Mouse (Mus musculus): ENCODE results near the gene Pfas. TPM values are rescaled to one million over a fixed set of nuclear protein-coding genes. Genes with fewer than 3 reads are reported as not detected.

Pfas gene
- 36.9 and 37.1 TPM in 2 replicates for polyA plus RNA-seq (2015; fragmentation: Nextera tagmentation; extraction: Ambion mirVana)

GRCm38 (mm10) chr11:69008182-69009121 lies at the start of gene Pfas:
Gene Pfas (minus strand): TSS chr11:69008460.

GRCm38 (mm10) chr11:69045531-69046394 lies 37.5 kb upstream of the Pfas start, which contains the start of gene Aurkb:
Gene Aurkb (plus strand): TSS chr11:69045647.

DNA sequence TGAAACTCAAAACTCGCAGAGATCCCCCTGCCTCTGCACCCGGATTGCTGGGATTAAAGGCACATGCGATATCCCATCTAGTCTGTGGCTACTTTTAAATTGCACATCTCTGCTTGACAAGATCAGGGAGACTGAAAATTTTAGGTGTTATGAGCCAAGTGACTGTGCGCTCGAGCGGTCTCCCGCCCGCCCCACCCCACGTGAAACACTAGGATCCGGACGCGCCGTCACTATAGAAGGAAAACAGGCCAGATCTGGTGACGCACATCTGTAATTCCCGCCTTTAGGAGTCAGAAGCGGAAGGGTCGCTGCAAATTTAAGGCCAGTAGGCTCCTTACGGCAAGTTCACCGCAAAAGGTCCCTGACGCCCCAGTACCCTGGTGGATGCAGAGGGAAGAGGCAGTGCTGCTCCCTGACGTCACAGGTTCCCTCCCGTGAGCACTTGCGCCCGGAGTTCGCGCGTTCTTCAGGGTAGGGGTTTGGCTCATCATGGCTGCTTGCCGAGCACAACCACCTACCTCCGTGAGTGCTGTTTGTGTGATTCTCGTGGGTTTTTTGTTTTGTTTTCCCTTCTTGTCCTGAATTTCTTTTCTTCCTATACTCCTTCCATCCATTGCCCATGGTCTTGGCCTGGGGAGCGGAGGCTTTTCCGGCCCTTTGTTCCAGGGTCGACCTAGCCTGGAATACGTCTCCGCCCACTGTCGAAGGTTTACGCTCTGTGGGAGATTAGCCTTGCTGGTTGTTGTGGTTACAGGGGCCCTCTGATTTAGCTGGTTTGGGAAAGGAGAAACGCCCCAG lies 7.6 kb upstream of the Pfas start, which contains the start of gene Ctc1:
TSS of gene Ctc1 (plus strand) at position 268 of the 798 bp plus-strand sequence.

GRCm38 (mm10) chr11:68975085-68975484 lies 33.2 kb downstream of the Pfas start, which contains the start of gene Rangrf:
Gene Rangrf (minus strand): TSS chr11:68975185.

GRCm38 (mm10) chr11:68967337-68968282 lies 40.6 kb downstream of the Pfas start, which contains the start of gene Slc25a35:
Gene Slc25a35 (plus strand): TSS chr11:68968131.

DNA sequence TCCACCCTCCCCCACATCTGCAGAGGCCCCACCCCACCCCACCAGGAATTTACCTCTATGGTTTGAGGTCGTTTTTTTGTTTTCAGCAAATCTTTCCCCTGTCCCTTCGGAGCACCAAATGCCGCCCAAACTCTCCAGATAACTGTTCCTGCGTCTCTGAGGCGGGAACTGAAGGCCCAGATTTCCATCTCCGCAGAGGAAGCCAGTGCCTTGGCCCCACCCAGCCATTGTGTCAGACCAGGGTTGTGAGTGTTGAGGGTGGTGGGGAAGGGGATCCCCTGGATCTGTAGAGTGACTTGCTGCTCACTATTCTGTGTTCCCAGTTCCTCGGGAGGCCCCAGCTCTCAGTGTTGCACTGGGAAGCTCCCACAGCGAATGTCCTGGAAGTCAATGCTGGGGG lies 51.0 kb downstream of the Pfas start, which contains the start of gene Arhgef15:
TSS of gene Arhgef15 (minus strand) at position 173 of the 400 bp plus-strand sequence.

Other genes starting within 250 kb of the Pfas start
- 42.3 and 50.9 TPM in 2 replicates for gene Ndel1, start 136.6 kb downstream of the Pfas start, polyA plus RNA-seq (2015; fragmentation: Nextera tagmentation; extraction: Ambion mirVana)
- gene Rnf222, start 119.9 kb downstream of the Pfas start, polyA plus RNA-seq (2015; fragmentation: Nextera tagmentation; extraction: Ambion mirVana): 0.06 and 0.11 TPM in 2 replicates
- 915 and 947 TPM in 2 replicates for gene Rpl26, start 106.9 kb downstream of the Pfas start, polyA plus RNA-seq (2015; fragmentation: Nextera tagmentation; extraction: Ambion mirVana)
- gene Odf4, start 81.4 kb downstream of the Pfas start, polyA plus RNA-seq (2015; fragmentation: Nextera tagmentation; extraction: Ambion mirVana): not detected in 2 replicates
- gene Arhgef15, start 51.0 kb downstream of the Pfas start, polyA plus RNA-seq (2015; fragmentation: Nextera tagmentation; extraction: Ambion mirVana): 3.7 and 4.0 TPM in 2 replicates
- gene Slc25a35, start 40.3 kb downstream of the Pfas start, polyA plus RNA-seq (2015; fragmentation: Nextera tagmentation; extraction: Ambion mirVana): 0.77 and 1.0 TPM in 2 replicates
- 45.0 and 45.7 TPM in 2 replicates for gene Rangrf, start 33.3 kb downstream of the Pfas start, polyA plus RNA-seq (2015; fragmentation: Nextera tagmentation; extraction: Ambion mirVana)
- gene Ctc1, start 7.5 kb upstream of the Pfas start, polyA plus RNA-seq (2015; fragmentation: Nextera tagmentation; extraction: Ambion mirVana): 20.3 and 21.5 TPM in 2 replicates
- 120 and 126 TPM in 2 replicates for gene Aurkb, start 37.2 kb upstream of the Pfas start, polyA plus RNA-seq (2015; fragmentation: Nextera tagmentation; extraction: Ambion mirVana)
- gene Borcs6, start 51.3 kb upstream of the Pfas start, polyA plus RNA-seq (2015; fragmentation: Nextera tagmentation; extraction: Ambion mirVana): 8.3 and 9.8 TPM in 2 replicates
- 39.0 and 47.7 TPM in 2 replicates for gene Tmem107, start 62.3 kb upstream of the Pfas start, polyA plus RNA-seq (2015; fragmentation: Nextera tagmentation; extraction: Ambion mirVana)
- gene Vamp2, start 80.0 kb upstream of the Pfas start, polyA plus RNA-seq (2015; fragmentation: Nextera tagmentation; extraction: Ambion mirVana): 29.9 and 31.7 TPM in 2 replicates
- 4.2 and 7.6 TPM in 2 replicates for gene Per1, start 86.8 kb upstream of the Pfas start, polyA plus RNA-seq (2015; fragmentation: Nextera tagmentation; extraction: Ambion mirVana)
- gene Hes7, start 111.9 kb upstream of the Pfas start, polyA plus RNA-seq (2015; fragmentation: Nextera tagmentation; extraction: Ambion mirVana): 0.22 and 0.32 TPM in 2 replicates
- 0.07 and 0.32 TPM in 2 replicates for gene 9130213A22Rik, start 114.1 kb upstream of the Pfas start, polyA plus RNA-seq (2015; fragmentation: Nextera tagmentation; extraction: Ambion mirVana)
- 0.25 and 0.79 TPM in 2 replicates for gene Aloxe3, start 117.4 kb upstream of the Pfas start, polyA plus RNA-seq (2015; fragmentation: Nextera tagmentation; extraction: Ambion mirVana)
- not detected in 2 replicates for gene Alox12b, start 148.5 kb upstream of the Pfas start, polyA plus RNA-seq (2015; fragmentation: Nextera tagmentation; extraction: Ambion mirVana)
- 0.12 and 0.61 TPM in 2 replicates for gene Alox8, start 189.4 kb upstream of the Pfas start, polyA plus RNA-seq (2015; fragmentation: Nextera tagmentation; extraction: Ambion mirVana)
- gene Gucy2e, start 228.6 kb upstream of the Pfas start, polyA plus RNA-seq (2015; fragmentation: Nextera tagmentation; extraction: Ambion mirVana): 0.01 and 0.07 TPM in 2 replicates

All from spleen, postnatal 0 days (tissue).